Mouse (Mus musculus) liver, embryonic 14.5 days (tissue): ENCODE measurements at regions not wholly inside any gene's neighbourhood (a gene's known extent, or its start where the extent isn't known, plus 50 kb on each side); places are given as distances from the start of the nearest gene placed in this dataset.

Experiments
- CTCF ChIP-seq: IDR thresholded peaks from 2 replicates; pipeline ENCODE4 v1.5.1; 2016; ENCODE audit warnings: antibody characterized with exemption, low read depth, control low read depth
- EP300 ChIP-seq: IDR thresholded peaks from 2 replicates; pipeline ENCODE4 v1.6.1; 2016; ENCODE audit warnings: antibody characterized with exemption, low read depth

- TF ChIP-seq EP300 (no peak), CTCF (no peak)
These were observed 271.6 kb upstream of the Cntn3 start for GRCm38 (mm10) chr6:102844507-102844906.
